Mouse (Mus musculus): ENCODE data around the gene Pdhb. TPM values are rescaled to one million over a fixed set of nuclear protein-coding genes. Genes with fewer than 3 reads are reported as not detected.
A peak's percentile ranks its signal among the peaks of the same experiment; 100 is the strongest.

Pdhb gene
- total RNA-seq, 2 experiments from 2014 or later: 268 to 370 TPM

- intact Hi-C loops (cut with DNase I): loop anchor here (5.0 kb wide), 1 partner anchor 121 kb away; no protein-coding TSS in a partner anchor
- DNase-seq: no peak
- no peak overlapping the region for H3K27ac ChIP-seq
- TF ChIP-seq CTCF (IDR thresholded peaks at IDR 0.05): no peak
- H3K4me3 ChIP-seq: no peak overlapping the region
These were observed 40.2 kb upstream of the Pdhb start for GRCm38 (mm10) chr14:8212996-8213395.

DNA sequence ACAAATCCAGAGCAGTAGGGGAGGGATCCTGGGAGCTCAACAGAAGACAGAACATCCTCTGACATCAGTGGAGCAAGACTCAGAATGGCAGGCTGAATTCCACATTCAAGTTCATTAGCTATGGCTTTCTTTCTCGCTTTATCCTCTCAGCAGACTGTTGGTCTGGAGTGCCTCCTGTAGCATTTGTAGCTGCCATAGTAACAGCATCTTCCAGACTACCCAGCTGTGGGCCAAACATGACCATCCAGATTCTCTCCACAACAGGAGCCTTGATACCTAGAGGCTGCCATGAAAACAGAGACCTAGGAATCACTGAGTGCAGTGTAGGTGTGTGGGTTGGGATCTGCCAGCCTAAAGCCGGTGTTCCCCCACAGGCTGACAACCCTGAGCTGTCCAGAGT lies 37.1 kb upstream of the Pdhb start:
- no peak for TF ChIP-seq CTCF (IDR thresholded peaks at IDR 0.05)
- no peak overlapping the region for H3K27ac ChIP-seq
- H3K4me3 ChIP-seq: no peak overlapping the region
- intact Hi-C loops (cut with DNase I): loop anchor here (5.0 kb wide), 1 partner anchor 118 kb away; no protein-coding TSS in a partner anchor
- DNase-seq: no peak

- Histone ChIP-seq H3K4me3 (no peak overlapping the region), H3K27ac (no peak overlapping the region)
- intact Hi-C loops (cut with DNase I): no loop called here
- no peak for DNase-seq
- TF ChIP-seq CTCF (IDR thresholded peaks at IDR 0.05): no peak
These were observed 36.1 kb upstream of the Pdhb start for GRCm38 (mm10) chr14:8208876-8209275.

- no peak overlapping the region for H3K4me3 ChIP-seq
- no peak for TF ChIP-seq CTCF (IDR thresholded peaks at IDR 0.05)
- intact Hi-C loops (cut with DNase I): no loop called here
- no peak overlapping the region for H3K27ac ChIP-seq
- no peak for DNase-seq
These were observed 34.7 kb upstream of the Pdhb start for GRCm38 (mm10) chr14:8207543-8207942.

DNA sequence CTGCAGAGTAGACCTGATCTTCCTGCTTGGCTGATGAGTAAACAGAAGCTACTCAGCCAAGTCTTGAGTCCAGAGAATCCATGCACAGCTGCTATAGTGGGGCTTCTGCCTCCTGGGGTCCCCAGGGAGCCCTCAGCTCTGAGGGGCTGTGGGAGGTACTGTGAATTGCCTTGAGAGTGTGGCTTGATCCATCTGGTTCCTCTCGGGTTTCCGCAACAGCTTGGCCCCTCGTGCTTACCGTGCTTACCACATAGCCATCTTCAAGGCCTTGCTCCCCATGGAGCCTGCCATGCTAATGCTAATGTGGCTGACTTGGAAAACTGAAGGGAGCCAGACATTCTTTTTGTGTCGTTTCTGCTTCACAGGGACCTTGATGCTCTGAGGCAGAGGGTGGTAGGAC lies 34.3 kb upstream of the Pdhb start:
- DNase-seq: no peak
- no peak for TF ChIP-seq CTCF (IDR thresholded peaks at IDR 0.05)
- intact Hi-C loops (cut with DNase I): no loop called here
- Histone ChIP-seq H3K27ac (no peak overlapping the region), H3K4me3 (no peak overlapping the region)

GRCm38 (mm10) chr14:8206179-8206910 lies 33.5 kb upstream of the Pdhb start:
- intact Hi-C loops (cut with DNase I): no loop called here
- no peak for DNase-seq
- Histone ChIP-seq H3K4me3 (no peak overlapping the region), H3K27ac (no peak overlapping the region)
- TF ChIP-seq CTCF (IDR thresholded peaks at IDR 0.05): no peak

- Histone ChIP-seq H3K27ac (no peak overlapping the region), H3K4me3 (no peak overlapping the region)
- no peak for TF ChIP-seq CTCF (IDR thresholded peaks at IDR 0.05)
- DNase-seq: no peak
- intact Hi-C loops (cut with DNase I): no loop called here
These were observed 28.9 kb upstream of the Pdhb start for GRCm38 (mm10) chr14:8201715-8202114.

- intact Hi-C loops (cut with DNase I): no loop called here
- TF ChIP-seq CTCF (IDR thresholded peaks at IDR 0.05): no peak
- Histone ChIP-seq H3K4me3 (no peak overlapping the region), H3K27ac (no peak overlapping the region)
- DNase-seq: no peak
These were observed 27.9 kb upstream of the Pdhb start for GRCm38 (mm10) chr14:8200769-8201168.

GRCm38 (mm10) chr14:8192727-8193126 lies 19.9 kb upstream of the Pdhb start:
- DNase-seq: no peak
- no peak overlapping the region for H3K27ac ChIP-seq
- H3K4me3 ChIP-seq: no peak overlapping the region
- no peak for TF ChIP-seq CTCF (IDR thresholded peaks at IDR 0.05)
- intact Hi-C loops (cut with DNase I): no loop called here

DNA sequence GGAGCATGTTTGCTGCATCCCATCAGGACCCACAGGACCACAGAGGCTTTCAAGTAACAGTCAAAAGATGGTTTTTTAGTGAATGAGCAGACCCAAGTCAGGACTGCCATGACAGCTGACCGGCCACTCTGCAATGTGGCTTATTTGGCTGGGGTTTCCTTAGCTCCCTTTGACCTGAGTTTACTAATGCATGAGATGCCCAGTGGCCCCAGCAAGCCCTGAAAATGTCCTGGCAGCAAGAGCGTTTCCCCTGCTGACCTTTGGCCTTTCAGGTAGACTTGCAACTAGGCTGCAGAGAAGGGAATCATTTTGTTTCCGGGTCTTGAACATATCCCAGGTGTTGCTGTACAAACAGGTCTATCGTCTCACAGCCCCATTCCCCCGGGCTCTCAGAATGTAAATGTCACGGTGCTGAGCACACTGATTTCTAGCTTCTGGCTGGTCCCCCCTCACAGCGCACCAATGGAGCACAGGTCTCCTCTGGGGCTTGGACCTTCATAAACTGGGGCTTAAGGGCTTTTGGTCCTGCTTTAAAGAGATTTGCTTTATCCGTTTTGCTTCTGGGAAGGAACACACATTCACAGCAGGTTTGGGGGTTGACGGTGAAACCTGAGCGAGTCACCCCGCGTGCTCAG lies 18.6 kb upstream of the Pdhb start:
- intact Hi-C loops (cut with DNase I): no loop called here
- no peak for TF ChIP-seq CTCF (IDR thresholded peaks at IDR 0.05)
- no peak for DNase-seq
- Histone ChIP-seq H3K4me3 (no peak overlapping the region), H3K27ac (no peak overlapping the region)

DNA sequence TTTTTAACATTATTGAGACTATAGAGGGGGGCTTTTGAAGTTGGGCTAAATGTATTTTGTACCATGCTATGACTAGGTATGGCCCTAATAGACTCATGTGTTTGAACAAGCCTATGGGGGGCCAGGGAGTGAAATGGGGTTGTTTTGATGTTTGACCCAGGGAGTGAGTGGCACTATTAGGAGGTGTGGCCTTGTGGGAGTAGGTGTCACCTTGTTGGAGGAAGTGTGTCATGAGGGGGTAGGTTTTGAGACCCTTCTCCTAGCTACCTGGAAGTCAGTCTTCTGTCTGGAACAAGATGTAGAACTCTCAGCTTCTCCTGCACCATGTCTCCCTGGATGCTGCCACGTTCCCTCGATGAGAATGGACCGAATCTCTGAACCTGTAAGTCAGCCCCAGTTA lies 17.7 kb upstream of the Pdhb start:
- Histone ChIP-seq H3K4me3 (no peak overlapping the region), H3K27ac (no peak overlapping the region)
- intact Hi-C loops (cut with DNase I): no loop called here
- TF ChIP-seq CTCF (IDR thresholded peaks at IDR 0.05): no peak
- no peak for DNase-seq

DNA sequence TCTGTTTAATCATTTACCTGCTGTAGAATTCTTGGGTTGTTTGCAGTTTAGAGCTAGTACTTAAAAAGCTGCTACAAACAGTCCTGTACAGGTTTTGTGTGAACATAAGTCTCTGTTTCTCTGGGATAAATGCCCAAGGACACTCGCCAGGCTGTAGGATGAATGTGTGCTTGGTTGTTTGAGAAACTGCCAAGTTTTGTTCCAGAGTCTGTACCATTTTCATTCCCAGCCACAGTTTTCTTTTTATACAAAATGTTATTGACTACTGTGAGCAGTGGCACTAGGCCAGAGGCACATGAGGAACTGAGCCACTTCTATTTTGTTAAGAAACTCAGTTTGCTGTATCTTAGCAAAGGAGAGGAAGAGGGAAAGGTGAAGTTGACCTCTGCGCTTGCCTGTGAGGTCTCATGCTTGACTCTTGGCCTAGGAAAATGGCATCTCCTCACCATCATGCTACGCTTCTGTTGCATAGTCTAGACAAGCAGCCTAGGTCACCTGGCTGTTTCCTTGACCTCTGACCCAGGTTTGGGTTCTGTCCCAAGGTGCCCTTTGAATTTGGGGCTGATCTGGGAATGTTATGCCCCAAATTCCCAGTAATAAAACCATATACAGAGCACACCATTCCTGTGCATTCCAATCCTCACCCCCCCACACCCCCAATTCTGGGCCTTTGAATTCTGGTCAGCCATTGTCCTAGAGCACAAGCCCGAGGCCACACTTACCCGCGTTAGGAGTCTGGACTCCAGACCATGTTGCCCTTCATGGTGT lies 13.6 kb upstream of the Pdhb start:
- TF ChIP-seq CTCF (IDR thresholded peaks at IDR 0.05): no peak
- intact Hi-C loops (cut with DNase I): no loop called here
- no peak overlapping the region for H3K4me3 ChIP-seq
- no peak overlapping the region for H3K27ac ChIP-seq
- no peak for DNase-seq

- peak; percentile 27; the same call in 1 of the 2 replicates for TF ChIP-seq CTCF (IDR thresholded peaks at IDR 0.05)
- Histone ChIP-seq H3K27ac (no peak overlapping the region), H3K4me3 (no peak overlapping the region)
- intact Hi-C loops (cut with DNase I): no loop called here
- no peak for DNase-seq
These were observed 10.5 kb upstream of the Pdhb start for GRCm38 (mm10) chr14:8183330-8183729.
